Mouse (Mus musculus): ENCODE results near the gene Hspa1l.
A peak's percentile ranks its signal among the peaks of the same experiment; 100 is the strongest.
"Not testable (repeated sequence)": the region's sequence is repeated elsewhere in the genome, so short reads cannot be mapped to it uniquely, and the experiment has no call there.

Hspa1l gene

GRCm38 (mm10) chr17:34972069-34972749 is at the start of gene Hspa1l, which contains the start of gene Hspa1a:
Gene Hspa1l, plus strand, starts transcription at chr17:34972703.
Gene Hspa1a, minus strand, starts transcription at chr17:34972156.
- DNase-seq (ENCODE audit: low spot score in 2 of 2), result peak; percentile 67 to 75

GRCm38 (mm10) chr17:34922939-34923338 is 49.6 kb upstream of the Hspa1l start:
- DNase-seq (ENCODE audit: low spot score in 2 of 2), result no peak

GRCm38 (mm10) chr17:34924258-34924657 is 48.2 kb upstream of the Hspa1l start:
- no peak for DNase-seq (ENCODE audit: low spot score in 2 of 2)

- no peak for DNase-seq (ENCODE audit: low spot score in 2 of 2)
Measured at GRCm38 (mm10) chr17:34927306-34928019, 45.0 kb upstream of the Hspa1l start.

- DNase-seq (ENCODE audit: low spot score in 2 of 2), result no peak
Measured at GRCm38 (mm10) chr17:34928841-34929240, 43.7 kb upstream of the Hspa1l start.

- DNase-seq (ENCODE audit: low spot score in 2 of 2), result peak; percentile 97 to 98
Measured at GRCm38 (mm10) chr17:34931061-34931734, 41.3 kb upstream of the Hspa1l start, which contains the start of gene Neu1. Gene Neu1, plus strand, starts transcription at chr17:34931253.

- DNase-seq (ENCODE audit: low spot score in 2 of 2), result no peak
Measured at GRCm38 (mm10) chr17:34931735-34932098, 40.8 kb upstream of the Hspa1l start.

- no peak for DNase-seq (ENCODE audit: low spot score in 2 of 2)
Measured at GRCm38 (mm10) chr17:34932287-34932686, 40.2 kb upstream of the Hspa1l start.

GRCm38 (mm10) chr17:34934031-34934430 is 38.5 kb upstream of the Hspa1l start:
- no peak for DNase-seq (ENCODE audit: low spot score in 2 of 2)

- DNase-seq (ENCODE audit: low spot score in 2 of 2), result no peak
Measured at GRCm38 (mm10) chr17:34934830-34935229, 37.7 kb upstream of the Hspa1l start.

- DNase-seq (ENCODE audit: low spot score in 2 of 2), result no peak
Measured at GRCm38 (mm10) chr17:34937960-34938505, 34.5 kb upstream of the Hspa1l start.

- no peak for DNase-seq (ENCODE audit: low spot score in 2 of 2)
Measured at GRCm38 (mm10) chr17:34941344-34942041, 31.0 kb upstream of the Hspa1l start.

- no peak for DNase-seq (ENCODE audit: low spot score in 2 of 2)
Measured at GRCm38 (mm10) chr17:34943128-34943815, 29.2 kb upstream of the Hspa1l start.

GRCm38 (mm10) chr17:34944362-34944761 is 28.1 kb upstream of the Hspa1l start:
- no peak for DNase-seq (ENCODE audit: low spot score in 2 of 2)

- no peak for DNase-seq (ENCODE audit: low spot score in 2 of 2)
Measured at GRCm38 (mm10) chr17:34946486-34947140, 25.9 kb upstream of the Hspa1l start.

- DNase-seq (ENCODE audit: low spot score in 2 of 2), result no peak
Measured at GRCm38 (mm10) chr17:34947606-34948005, 24.9 kb upstream of the Hspa1l start.

- not testable (repeated sequence) for DNase-seq (ENCODE audit: low spot score in 2 of 2)
Measured at GRCm38 (mm10) chr17:34948721-34949552, 23.6 kb upstream of the Hspa1l start.

GRCm38 (mm10) chr17:34949553-34949969 is 22.9 kb upstream of the Hspa1l start:
- DNase-seq (ENCODE audit: low spot score in 2 of 2), result no peak
